Mouse (Mus musculus): ENCODE data around the gene Tyk2. TPM values are rescaled to one million over a fixed set of nuclear protein-coding genes. Genes with fewer than 3 reads are reported as not detected.

Tyk2 gene
- polyA plus RNA-seq, 2 experiments: 10.6 to 20.9 TPM

GRCm38 (mm10) chr9:21141922-21142321 is 10.9 kb upstream of the Tyk2 start:
- no peak for ATAC-seq (ENCODE audit: low FRiP score, low read depth)
- Histone ChIP-seq H3K9ac (ENCODE audit: low read depth, low read length, severe bottlenecking) (no peak overlapping the region), H3K27ac (replicated peaks; ENCODE audit: low read depth, low read length) (no peak overlapping the region), H3K4me3 (replicated peaks; ENCODE audit: low read length) (no peak overlapping the region), H3K36me3 (ENCODE audit: control insufficient read depth, insufficient read depth, low read length) (peaks cover 95% of the 10 kb centered on the region), H3K27me3 (ENCODE audit: control insufficient read depth, insufficient read depth, low read length) (no peaks in the 10 kb centered on the region), H3K4me2 (replicated peaks; ENCODE audit: low read depth, low read length, severe bottlenecking) (no peak overlapping the region), H3K4me1 (ENCODE audit: control insufficient read depth, insufficient read depth, low read length) (peaks cover 4% of the 10 kb centered on the region), H3K9me3 (ENCODE audit: control insufficient read depth, low read length) (no peaks in the 10 kb centered on the region)
- no peak for DNase-seq (ENCODE audit: low spot score)
- 88% methylated on average over 14 of the region's 14 CpGs for WGBS
- no peak for TF ChIP-seq POLR2A (IDR thresholded peaks at IDR 0.05; ENCODE audit: borderline replicate concordance, extremely low read depth, insufficient read depth, insufficient read length)

GRCm38 (mm10) chr9:21138386-21138785 is 7.3 kb upstream of the Tyk2 start:
- DNase-seq (ENCODE audit: low spot score): no peak
- H3K4me2 ChIP-seq (replicated peaks; ENCODE audit: low read depth, low read length, severe bottlenecking): no peak overlapping the region
- ATAC-seq (ENCODE audit: low FRiP score, low read depth): no peak; the same call in 1 of the 2 replicates
- no peaks in the 10 kb centered on the region for H3K9me3 ChIP-seq (ENCODE audit: control insufficient read depth, low read length)
- no peak for TF ChIP-seq POLR2A (IDR thresholded peaks at IDR 0.05; ENCODE audit: borderline replicate concordance, extremely low read depth, insufficient read depth, insufficient read length)
- peaks cover 61% of the 10 kb centered on the region for H3K36me3 ChIP-seq (ENCODE audit: control insufficient read depth, insufficient read depth, low read length)
- H3K27ac ChIP-seq (replicated peaks; ENCODE audit: low read depth, low read length): no peak overlapping the region
- H3K4me1 ChIP-seq (ENCODE audit: control insufficient read depth, insufficient read depth, low read length): no peaks in the 10 kb centered on the region
- no peaks in the 10 kb centered on the region for H3K27me3 ChIP-seq (ENCODE audit: control insufficient read depth, insufficient read depth, low read length)
- 88% methylated on average over 4 of the region's 4 CpGs for WGBS
- no peak overlapping the region for H3K4me3 ChIP-seq (replicated peaks; ENCODE audit: low read length)
- H3K9ac ChIP-seq (ENCODE audit: low read depth, low read length, severe bottlenecking): no peak overlapping the region

GRCm38 (mm10) chr9:21137229-21137628 is 6.2 kb upstream of the Tyk2 start:
- no peaks in the 10 kb centered on the region for H3K27me3 ChIP-seq (ENCODE audit: control insufficient read depth, insufficient read depth, low read length)
- H3K27ac ChIP-seq (replicated peaks; ENCODE audit: low read depth, low read length): no peak overlapping the region
- H3K9ac ChIP-seq (ENCODE audit: low read depth, low read length, severe bottlenecking): no peak overlapping the region
- 59% methylated on average over 3 of the region's 3 CpGs for WGBS
- ATAC-seq (ENCODE audit: low FRiP score, low read depth): peak; percentile 10; the same call in 1 of the 2 replicates
- TF ChIP-seq POLR2A (IDR thresholded peaks at IDR 0.05; ENCODE audit: borderline replicate concordance, extremely low read depth, insufficient read depth, insufficient read length): no peak
- no peaks in the 10 kb centered on the region for H3K9me3 ChIP-seq (ENCODE audit: control insufficient read depth, low read length)
- H3K36me3 ChIP-seq (ENCODE audit: control insufficient read depth, insufficient read depth, low read length): peaks cover 49% of the 10 kb centered on the region
- no peak overlapping the region for H3K4me3 ChIP-seq (replicated peaks; ENCODE audit: low read length)
- DNase-seq (ENCODE audit: low spot score): peak; percentile 63
- no peaks in the 10 kb centered on the region for H3K4me1 ChIP-seq (ENCODE audit: control insufficient read depth, insufficient read depth, low read length)
- H3K4me2 ChIP-seq (replicated peaks; ENCODE audit: low read depth, low read length, severe bottlenecking): no peak overlapping the region

GRCm38 (mm10) chr9:21136401-21136800 is 5.4 kb upstream of the Tyk2 start:
- Histone ChIP-seq H3K4me1 (ENCODE audit: control insufficient read depth, insufficient read depth, low read length) (no peaks in the 10 kb centered on the region), H3K9ac (ENCODE audit: low read depth, low read length, severe bottlenecking) (no peak overlapping the region), H3K4me2 (replicated peaks; ENCODE audit: low read depth, low read length, severe bottlenecking) (no peak overlapping the region), H3K27me3 (ENCODE audit: control insufficient read depth, insufficient read depth, low read length) (no peaks in the 10 kb centered on the region), H3K36me3 (ENCODE audit: control insufficient read depth, insufficient read depth, low read length) (peaks cover 41% of the 10 kb centered on the region), H3K9me3 (ENCODE audit: control insufficient read depth, low read length) (no peaks in the 10 kb centered on the region), H3K4me3 (replicated peaks; ENCODE audit: low read length) (no peak overlapping the region), H3K27ac (replicated peaks; ENCODE audit: low read depth, low read length) (no peak overlapping the region)
- ATAC-seq (ENCODE audit: low FRiP score, low read depth): no peak
- WGBS: 81% methylated on average over 6 of the region's 6 CpGs
- TF ChIP-seq POLR2A (IDR thresholded peaks at IDR 0.05; ENCODE audit: borderline replicate concordance, extremely low read depth, insufficient read depth, insufficient read length): no peak
- no peak for DNase-seq (ENCODE audit: low spot score)

- Histone ChIP-seq H3K9ac (ENCODE audit: low read depth, low read length, severe bottlenecking) (no peak overlapping the region), H3K4me2 (replicated peaks; ENCODE audit: low read depth, low read length, severe bottlenecking) (no peak overlapping the region), H3K27me3 (ENCODE audit: control insufficient read depth, insufficient read depth, low read length) (no peaks in the 10 kb centered on the region), H3K36me3 (ENCODE audit: control insufficient read depth, insufficient read depth, low read length) (peaks cover 37% of the 10 kb centered on the region), H3K4me1 (ENCODE audit: control insufficient read depth, insufficient read depth, low read length) (no peaks in the 10 kb centered on the region), H3K4me3 (replicated peaks; ENCODE audit: low read length) (no peak overlapping the region), H3K27ac (replicated peaks; ENCODE audit: low read depth, low read length) (no peak overlapping the region), H3K9me3 (ENCODE audit: control insufficient read depth, low read length) (no peaks in the 10 kb centered on the region)
- no peak for TF ChIP-seq POLR2A (IDR thresholded peaks at IDR 0.05; ENCODE audit: borderline replicate concordance, extremely low read depth, insufficient read depth, insufficient read length)
- WGBS: 79% methylated on average over 1 of the region's 1 CpGs
- ATAC-seq (ENCODE audit: low FRiP score, low read depth) (no peak), DNase-seq (ENCODE audit: low spot score) (no peak)
Measured at GRCm38 (mm10) chr9:21135941-21136381, 4.9 kb upstream of the Tyk2 start.
